Mouse (Mus musculus) embryonic fibroblast, embryonic 13.5 days (primary cell): ENCODE measurements around the gene Naa38. TPM values are rescaled to one million over a fixed set of nuclear protein-coding genes. Genes with fewer than 3 reads are reported as not detected.
A peak's percentile ranks its signal among the peaks of the same experiment; 100 is the strongest.

ENCODE experiments used
- H3K27ac ChIP-seq: 2 replicates; pipeline ENCODE4 v1.5.1; 2012; ENCODE audit warnings: low read length, control low read depth, inconsistent platforms; ENCODE audit not compliant: insufficient read depth
- H3K4me1 ChIP-seq: 2 replicates; pipeline ENCODE4 v1.6.1; 2011; ENCODE audit warnings: low read length; ENCODE audit not compliant: control insufficient read depth, insufficient read depth
- H3K4me3 ChIP-seq: 2 replicates; pipeline ENCODE4 v1.5.1; 2011; ENCODE audit warnings: mild to moderate bottlenecking, control low read depth, low read length; ENCODE audit not compliant: insufficient read depth
- CTCF ChIP-seq: IDR thresholded peaks from 2 replicates; pipeline ENCODE4 v1.5.1; 2011; ENCODE audit warnings: mild to moderate bottlenecking, control low read depth, low read length, moderate library complexity, borderline replicate concordance; ENCODE audit not compliant: insufficient read depth
- POLR2A ChIP-seq: IDR thresholded peaks from 2 replicates; pipeline ENCODE4 v1.6.1; 2011; ENCODE audit warnings: low read depth, mild to moderate bottlenecking, control low read depth, low read length, moderate library complexity
- polyA plus RNA-seq: library from polyadenylated mRNA; stranded (reverse); fragments of >200 nt; gene quantifications from 2 replicates; pipeline ENCODE4 v1.2.4, GENCODE M21; 2011; ENCODE audit warnings: low read depth; ENCODE audit not compliant: missing spikeins, insufficient read length

Gene Naa38
- polyA plus RNA-seq, 1 experiment = 81.1 TPM

GRCm38 (mm10) chr11:69418481-69419442 lies 23.5 kb downstream of the Naa38 start:
- no peaks in the 10 kb centered on the region for H3K4me1 ChIP-seq
- TF ChIP-seq CTCF (no peak), POLR2A (peak; percentile 73)

GRCm38 (mm10) chr11:69419443-69419812 lies 24.1 kb downstream of the Naa38 start:
- Histone ChIP-seq H3K4me1 (no peaks in the 10 kb centered on the region), H3K4me3 (peak overlapping the region; percentile 31), H3K27ac (peak overlapping the region; percentile 25)
- TF ChIP-seq POLR2A (0 out of 2 replicates have a peak, but pooled peaks have one; percentile 9), CTCF (peak; percentile 32; the same call in 1 of the 2 replicates)

More at GRCm38 (mm10) chr11:69418481-69419442, 23.5 kb downstream of the Naa38 start:
- Histone ChIP-seq H3K4me3 (peak overlapping the region; percentile 52), H3K27ac (peak overlapping the region; percentile 97)

- H3K4me1 ChIP-seq = no peaks in the 10 kb centered on the region
- peak overlapping the region; percentile 31 for H3K4me3 ChIP-seq
- H3K27ac ChIP-seq = peak overlapping the region; percentile 4; the same call in 1 of the 2 replicates
- TF ChIP-seq CTCF = no peak
- TF ChIP-seq POLR2A = no peak; the same call in 1 of the 2 replicates
Observed at GRCm38 (mm10) chr11:69419813-69420553, 24.7 kb downstream of the Naa38 start.

GRCm38 (mm10) chr11:69420554-69421000 lies 25.3 kb downstream of the Naa38 start:
- no peaks in the 10 kb centered on the region for H3K4me1 ChIP-seq
- H3K27ac ChIP-seq = no peak overlapping the region
- no peak for TF ChIP-seq CTCF
- peak overlapping the region; percentile 29 for H3K4me3 ChIP-seq

- Histone ChIP-seq H3K4me1 (no peaks in the 10 kb centered on the region), H3K4me3 (no peak overlapping the region), H3K27ac (no peak overlapping the region)
- TF ChIP-seq CTCF = no peak
- no peak for TF ChIP-seq POLR2A
Observed at GRCm38 (mm10) chr11:69421131-69421977, 26.1 kb downstream of the Naa38 start.

GRCm38 (mm10) chr11:69422842-69423241 lies 27.6 kb downstream of the Naa38 start:
- TF ChIP-seq CTCF (no peak), POLR2A (no peak)
- Histone ChIP-seq H3K27ac (no peak overlapping the region), H3K4me3 (no peak overlapping the region), H3K4me1 (no peaks in the 10 kb centered on the region)

- Histone ChIP-seq H3K27ac (no peak overlapping the region), H3K4me1 (no peaks in the 10 kb centered on the region), H3K4me3 (no peak overlapping the region)
- TF ChIP-seq POLR2A (no peak), CTCF (no peak)
Observed at GRCm38 (mm10) chr11:69423885-69424284, 28.6 kb downstream of the Naa38 start.

- H3K4me3 ChIP-seq = no peak overlapping the region
- no peaks in the 10 kb centered on the region for H3K4me1 ChIP-seq
- TF ChIP-seq CTCF (no peak), POLR2A (no peak)
- H3K27ac ChIP-seq = no peak overlapping the region
Observed at GRCm38 (mm10) chr11:69426246-69426645, 31.0 kb downstream of the Naa38 start.

- no peak overlapping the region for H3K27ac ChIP-seq
- no peak for TF ChIP-seq CTCF
- no peak for TF ChIP-seq POLR2A
- no peak overlapping the region for H3K4me3 ChIP-seq
- no peaks in the 10 kb centered on the region for H3K4me1 ChIP-seq
Observed at GRCm38 (mm10) chr11:69428751-69429150, 33.5 kb downstream of the Naa38 start.

GRCm38 (mm10) chr11:69429313-69429712 lies 34.0 kb downstream of the Naa38 start:
- Histone ChIP-seq H3K4me3 (no peak overlapping the region), H3K27ac (no peak overlapping the region), H3K4me1 (no peaks in the 10 kb centered on the region)
- TF ChIP-seq POLR2A (no peak), CTCF (no peak)
